In the genomic region with DNA sequence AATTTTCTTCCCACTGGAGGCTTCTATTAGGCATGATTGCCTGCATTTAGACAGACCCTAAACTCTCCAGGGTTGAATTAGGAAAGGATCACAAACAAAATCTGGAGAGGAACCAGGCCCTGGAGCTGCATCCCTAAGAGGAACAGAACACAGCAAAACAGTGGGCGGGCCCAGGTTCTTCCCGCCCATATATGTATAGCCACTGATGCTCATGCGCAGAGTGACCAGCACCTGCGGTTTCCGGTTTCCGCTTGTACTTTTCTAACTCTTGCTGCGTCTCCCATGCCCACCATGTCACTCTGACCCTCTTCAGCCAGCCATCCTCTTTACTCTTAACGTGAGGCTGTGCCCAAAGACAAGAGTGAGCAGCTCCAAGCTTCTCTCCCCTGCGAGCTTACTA, we compare ENCODE assay signal across 40 mouse cellular contexts. TPM values are rescaled to one million over a fixed set of nuclear protein-coding genes. Genes with fewer than 3 reads are reported as not detected.
A peak's percentile ranks its signal among the peaks of the same experiment; 100 is the strongest.
DNase-seq lines count a peak whose midpoint lies in the region; TF ChIP-seq lines count a peak whose summit lies in the region.
"Had no signal": no experiment of that assay in that cellular context is flagged by ENCODE, and none has a peak within 500 bp of the region (broad histone marks: within the 10 kb centered on the region; RNA-seq: fewer than 3 reads in every experiment).

No protein-coding gene starts in this region.

- no peak for TF ChIP-seq CTCF in E14TG2a.4 (conservative IDR thresholded peaks at IDR 0.05; ENCODE audit: low read length)

- peak; percentile 70 for DNase-seq in heart, embryonic 10.5 days (ENCODE audit: low spot score)
- no peak for DNase-seq in heart, postnatal 36 days
- peak; percentile 44 for DNase-seq in ES-CJ7 (ENCODE audit: low read depth, low spot score)
- DNase-seq in embryonic facial prominence, embryonic 10.5 days (ENCODE audit: low spot score): peak; percentile 32
- no peak for DNase-seq in layer of hippocampus, postnatal 36 days
- no peak for DNase-seq in retina, embryonic 14.5 days (ENCODE audit: low spot score)
- DNase-seq: adrenal gland, adult 2 months; adrenal gland, postnatal 36 days; B cell, adult 2 months; cerebellum, adult 2 months; cerebellum, postnatal 25 days; forebrain, postnatal 0 days; gastrocnemius, postnatal 10 days; heart, postnatal 14 days; kidney, adult 9 months; kidney, postnatal 10 days; lung, embryonic 14.5 days; lung, postnatal 14 days; right cerebral cortex, postnatal 14 days; thymus, adult 18-20 months; thymus, postnatal 25 days had no signal

- peaks cover 9% of the 10 kb centered on the region; the same call in 1 of the 2 replicates for H3K4me1 ChIP-seq in heart, embryonic 10.5 days
- peaks cover 45% of the 10 kb centered on the region for H3K4me1 ChIP-seq in E14TG2a.4 (replicated peaks; ENCODE audit: low read depth, low read length)
- H3K4me1 ChIP-seq in embryonic facial prominence, embryonic 10.5 days: peaks cover 17% of the 10 kb centered on the region
- H3K4me1 ChIP-seq: limb, embryonic 12.5 days; neural tube, embryonic 12.5 days had no signal

- no peaks in the 10 kb centered on the region for H3K9me3 ChIP-seq in heart, embryonic 10.5 days
- no peaks in the 10 kb centered on the region for H3K9me3 ChIP-seq in E14TG2a.4 (ENCODE audit: low read length)
- no peaks in the 10 kb centered on the region for H3K9me3 ChIP-seq in embryonic facial prominence, embryonic 10.5 days
- H3K9me3 ChIP-seq: hindbrain, embryonic 13.5 days; limb, embryonic 12.5 days; liver, embryonic 15.5 days; neural tube, embryonic 12.5 days had no signal

- no peak overlapping the region for H3K4me3 ChIP-seq in heart, embryonic 10.5 days
- H3K4me3 ChIP-seq in E14TG2a.4 (replicated peaks; ENCODE audit: low read length): peak overlapping the region; percentile 51
- no peak overlapping the region for H3K4me3 ChIP-seq in embryonic facial prominence, embryonic 10.5 days
- H3K4me3 ChIP-seq: hindbrain, embryonic 13.5 days; left cerebral cortex, adult 2 months; limb, embryonic 12.5 days; liver, embryonic 15.5 days; neural tube, embryonic 12.5 days had no signal

- H3K36me3 ChIP-seq in heart, embryonic 10.5 days: no peaks in the 10 kb centered on the region
- H3K36me3 ChIP-seq in E14TG2a.4 (ENCODE audit: insufficient read depth, low read length): no peaks in the 10 kb centered on the region
- H3K36me3 ChIP-seq in embryonic facial prominence, embryonic 10.5 days (replicated peaks): no peaks in the 10 kb centered on the region
- H3K36me3 ChIP-seq: hindbrain, embryonic 13.5 days; limb, embryonic 12.5 days; neural tube, embryonic 12.5 days had no signal

- intact Hi-C loops in heart, postnatal 36 days (cut with DNase I): no loop called here

- WGBS in heart, embryonic 10.5 days: 82% methylated on average over 9 of the region's 9 CpGs
- 81% methylated on average over 9 of the region's 9 CpGs for WGBS in embryonic facial prominence, embryonic 10.5 days

- H3K27ac ChIP-seq in heart, embryonic 10.5 days: no peak overlapping the region
- no peak overlapping the region for H3K27ac ChIP-seq in embryonic facial prominence, embryonic 10.5 days (replicated peaks)
- H3K27ac ChIP-seq: hindbrain, embryonic 13.5 days; left cerebral cortex, adult 2 months; limb, embryonic 12.5 days; liver, embryonic 15.5 days; neural tube, embryonic 12.5 days had no signal

- no peaks in the 10 kb centered on the region for H3K27me3 ChIP-seq in heart, embryonic 10.5 days (ENCODE audit: insufficient read depth, poor library complexity, severe bottlenecking)
- H3K27me3 ChIP-seq in E14TG2a.4 (ENCODE audit: insufficient read depth, low read length): peaks cover 5% of the 10 kb centered on the region; the same call in 1 of the 2 replicates
- no peaks in the 10 kb centered on the region for H3K27me3 ChIP-seq in embryonic facial prominence, embryonic 10.5 days (replicated peaks; ENCODE audit: low read depth, poor library complexity, severe bottlenecking)
- H3K27me3 ChIP-seq: hindbrain, embryonic 13.5 days; limb, embryonic 12.5 days; liver, embryonic 15.5 days; neural tube, embryonic 12.5 days had no signal

RNA-seq across cellular contexts. Expression of gene C8b, which starts 32.8 kb away (rescaled TPM):
- 0.31 TPM in 1 of 2 replicates, not detected in the other for polyA plus RNA-seq in heart, embryonic 10.5 days (2016; fragmentation: Nextera tagmentation; extraction: Ambion mirVana)
- total RNA-seq in heart, postnatal 36 days (2021): not detected
- polyA plus RNA-seq in embryonic facial prominence, embryonic 10.5 days (2016; fragmentation: Nextera tagmentation; extraction: Ambion mirVana): 0.06 and 0.13 TPM in 2 replicates
- total RNA-seq in layer of hippocampus, postnatal 36 days (2021): not detected
- total RNA-seq: gastrocnemius, postnatal 10 days; heart, adult 8-10 months; heart, postnatal 14 days; MEL had no signal
- polyA plus RNA-seq: activated CD4-positive, CD25-positive, alpha-beta regulatory T cell, adult 4 months; cerebellum, adult 2 months; gonadal fat pad, adult 2 months; heart, embryonic 14.5 days; hindbrain, embryonic 13.5 days; limb, embryonic 12.5 days; lung, embryonic 14.5 days; midbrain, embryonic 16.5 days; neural tube, embryonic 12.5 days; Patski; small intestine, adult 2 months; stomach, embryonic 14.5 days had no signal

RNA-seq across cellular contexts. Expression of gene Gm17662, which starts 58.2 kb away (rescaled TPM):
- not detected in 2 replicates for polyA plus RNA-seq in heart, embryonic 10.5 days (2016; fragmentation: Nextera tagmentation; extraction: Ambion mirVana)
- total RNA-seq in heart, postnatal 36 days (2021): not detected
- not detected in 2 replicates for polyA plus RNA-seq in embryonic facial prominence, embryonic 10.5 days (2016; fragmentation: Nextera tagmentation; extraction: Ambion mirVana)
- not detected for total RNA-seq in layer of hippocampus, postnatal 36 days (2021)
- total RNA-seq: adrenal gland, adult 2 months; adrenal gland, postnatal 36 days; forebrain, postnatal 0 days; gastrocnemius, postnatal 10 days; heart, adult 8-10 months; heart, postnatal 14 days; left cerebral cortex, adult 2 months; left cerebral cortex, postnatal 25 days; liver, adult 2 months; MEL had no signal
- polyA plus RNA-seq: activated CD4-positive, CD25-positive, alpha-beta regulatory T cell, adult 4 months; adrenal gland, adult 2 months; cerebellum, adult 2 months; forebrain, postnatal 0 days; gonadal fat pad, adult 2 months; heart, embryonic 14.5 days; hindbrain, embryonic 13.5 days; intestine, postnatal 0 days; large intestine, adult 2 months; limb, embryonic 12.5 days; liver, adult 2 months; liver, embryonic 15.5 days; lung, embryonic 14.5 days; midbrain, embryonic 16.5 days; neural tube, embryonic 12.5 days; Patski; small intestine, adult 2 months; stomach, embryonic 14.5 days had no signal

Comparison
In these comparisons a context has a peak if more than half of its experiments do, and no peak if none do; other contexts are left out.
1. DNase-seq: peak in heart, embryonic 10.5 days (single experiment), ES-CJ7 (single experiment) and embryonic facial prominence, embryonic 10.5 days (single experiment); none in heart, postnatal 36 days (0 of 2), layer of hippocampus, postnatal 36 days (0 of 2) and retina, embryonic 14.5 days (single experiment).